Mouse (Mus musculus): ENCODE data around the gene Plin5. TPM values are rescaled to one million over a fixed set of nuclear protein-coding genes. Genes with fewer than 3 reads are reported as not detected.

Gene Plin5
- total and polyA plus RNA-seq, 3 experiments, result not detected

DNA sequence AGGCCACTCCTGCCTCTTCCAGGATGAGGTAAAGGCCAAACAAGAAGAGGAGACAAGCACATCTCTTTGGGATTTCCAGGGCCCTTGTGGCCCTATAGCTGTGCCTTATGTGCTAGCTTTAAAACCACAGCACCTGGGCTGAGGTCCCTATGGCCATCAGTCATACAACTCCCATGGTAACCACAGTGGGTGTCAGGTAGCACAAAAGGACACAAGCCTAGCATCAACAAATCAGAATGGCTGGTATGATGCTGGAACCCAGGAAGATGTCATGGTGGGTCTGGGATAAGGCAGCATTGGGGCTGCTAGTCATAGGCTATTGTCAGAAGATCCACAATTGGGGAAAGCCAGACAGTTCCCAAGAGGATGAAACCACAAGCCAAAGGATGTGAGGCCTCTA is 46.3 kb downstream of the Plin5 start:
- H3K9me3 ChIP-seq (replicated peaks; ENCODE audit: low read length), result no peaks in the 10 kb centered on the region
- peak; percentile 20 for DNase-seq (ENCODE audit: extremely low read depth)
- TF ChIP-seq HCFC1 (IDR thresholded peaks at IDR 0.05; ENCODE audit: low read depth, low read length) (no peak), POLR2A (IDR thresholded peaks at IDR 0.05; ENCODE audit: low read depth, low read length) (0 out of 2 replicates have a peak, but pooled peaks have one; percentile 16), NELFE (IDR thresholded peaks at IDR 0.05; ENCODE audit: low read depth, low read length) (no peak)
- in situ Hi-C loops (cut with MboI; ENCODE audit: low pct_ligation_motif_present, low pct_unique_long_range_greater_than_20kb, low sequenced_read_pairs), result no loop called here
- no peak overlapping the region for H3K9ac ChIP-seq (ENCODE audit: insufficient read depth, low read depth)
- no peaks in the 10 kb centered on the region; the same call in 1 of the 2 replicates for H3K79me2 ChIP-seq (replicated peaks; ENCODE audit: control insufficient read depth, extremely low read depth, insufficient read depth, poor library complexity, severe bottlenecking)
- no peak overlapping the region for H3K4me3 ChIP-seq (replicated peaks in 1 of 3; ENCODE audit: low read depth in 2 of 3, low read length in 2 of 3, poor library complexity in 1 of 3)
- H3K4me1 ChIP-seq (ENCODE audit: control insufficient read depth in 1 of 2, insufficient read depth in 2 of 2), result peaks cover 5 to 34% of the 10 kb centered on the region in 2 experiments; a peak in 3 of 4 replicates
- no peak overlapping the region for H3K27ac ChIP-seq (ENCODE audit: insufficient read depth, low read depth)
- H3K4me2 ChIP-seq (ENCODE audit: insufficient read depth, low read depth, poor library complexity, severe bottlenecking), result no peak overlapping the region
- peaks cover 63 to 72% of the 10 kb centered on the region in 2 experiments for H3K36me3 ChIP-seq (replicated peaks in 1 of 2; ENCODE audit: control insufficient read depth in 1 of 2, insufficient read depth in 1 of 2, low read length in 1 of 2)
- H3K27me3 ChIP-seq (replicated peaks), result no peaks in the 10 kb centered on the region
- dilution Hi-C loops (cut with MboI; ENCODE audit: extremely low pct_ligation_motif_present, extremely low pct_unique_long_range_greater_than_20kb, low sequenced_read_pairs), result no loop called here

DNA sequence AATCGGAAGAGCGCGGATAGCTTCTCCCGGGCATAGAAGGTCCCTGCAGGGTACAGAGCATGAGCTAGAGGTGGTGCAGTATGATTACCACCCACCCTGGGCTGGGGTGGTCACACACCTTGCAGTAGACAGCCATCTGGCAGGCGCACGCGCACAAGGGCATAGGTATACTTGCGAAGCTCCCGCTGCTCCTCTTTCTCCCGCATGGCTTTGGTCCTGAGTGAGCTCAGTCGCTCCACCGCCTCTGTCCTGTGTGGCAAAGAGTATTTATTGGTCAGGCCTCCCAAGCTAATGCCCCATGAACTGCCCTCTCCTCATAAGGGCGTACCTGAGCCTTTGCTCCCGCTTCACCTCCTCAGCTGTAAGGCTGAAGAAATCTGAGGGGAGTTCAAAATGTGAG is 48.3 kb downstream of the Plin5 start:
- in situ Hi-C loops (cut with MboI; ENCODE audit: low pct_ligation_motif_present, low pct_unique_long_range_greater_than_20kb, low sequenced_read_pairs), result no loop called here
- no peaks in the 10 kb centered on the region; the same call in 1 of the 2 replicates for H3K79me2 ChIP-seq (replicated peaks; ENCODE audit: control insufficient read depth, extremely low read depth, insufficient read depth, poor library complexity, severe bottlenecking)
- H3K27me3 ChIP-seq (replicated peaks), result no peaks in the 10 kb centered on the region
- no peak for TF ChIP-seq BHLHE40 (IDR thresholded peaks at IDR 0.05; ENCODE audit: low read depth, low read length)
- TF ChIP-seq KAT2A (IDR thresholded peaks at IDR 0.05; ENCODE audit: insufficient replicate concordance, low read length), result no peak
- no peak for TF ChIP-seq EP300 (IDR thresholded peaks at IDR 0.05; ENCODE audit: low read length)
- TF ChIP-seq ZC3H11A (IDR thresholded peaks at IDR 0.05; ENCODE audit: low read depth, low read length), result no peak
- TF ChIP-seq JUN (IDR thresholded peaks at IDR 0.05; ENCODE audit: insufficient read depth, low read depth, low read length), result no peak
- no peak for TF ChIP-seq RCOR1 (conservative IDR thresholded peaks at IDR 0.05; ENCODE audit: low read depth, low read length)
- no peak for TF ChIP-seq SIN3A (IDR thresholded peaks at IDR 0.05; ENCODE audit: low read length)
- TF ChIP-seq ZMIZ1 (IDR thresholded peaks at IDR 0.05; ENCODE audit: low read depth, low read length), result no peak
- TF ChIP-seq ETS1 (conservative IDR thresholded peaks at IDR 0.05; ENCODE audit: low read depth, low read length), result no peak
- TF ChIP-seq MAFK (IDR thresholded peaks at IDR 0.05; ENCODE audit: insufficient replicate concordance, low read length), result no peak
- no peak for TF ChIP-seq UBTF (IDR thresholded peaks at IDR 0.05; ENCODE audit: low read depth, low read length)
- no peak for TF ChIP-seq ZNF384 (IDR thresholded peaks at IDR 0.05; ENCODE audit: low read depth, low read length)
- TF ChIP-seq USF2 (conservative IDR thresholded peaks at IDR 0.05; ENCODE audit: low read depth, low read length), result no peak
- no peak overlapping the region for H3K27ac ChIP-seq (ENCODE audit: insufficient read depth, low read depth)
- no peaks in the 10 kb centered on the region for H3K9me3 ChIP-seq (replicated peaks; ENCODE audit: low read length)
- no peak overlapping the region for H3K9ac ChIP-seq (ENCODE audit: insufficient read depth, low read depth)
- dilution Hi-C loops (cut with MboI; ENCODE audit: extremely low pct_ligation_motif_present, extremely low pct_unique_long_range_greater_than_20kb, low sequenced_read_pairs), result no loop called here
- no peak for DNase-seq (ENCODE audit: extremely low read depth)
- H3K4me2 ChIP-seq (ENCODE audit: insufficient read depth, low read depth, poor library complexity, severe bottlenecking), result no peak overlapping the region
- peaks cover 5 to 22% of the 10 kb centered on the region in 2 experiments; a peak in 3 of 4 replicates for H3K4me1 ChIP-seq (ENCODE audit: control insufficient read depth in 1 of 2, insufficient read depth in 2 of 2)
- H3K36me3 ChIP-seq (replicated peaks in 1 of 2; ENCODE audit: control insufficient read depth in 1 of 2, insufficient read depth in 1 of 2, low read length in 1 of 2), result peaks cover 83 to 92% of the 10 kb centered on the region in 2 experiments
- H3K4me3 ChIP-seq (replicated peaks in 1 of 3; ENCODE audit: low read depth in 2 of 3, low read length in 2 of 3, poor library complexity in 1 of 3), result no peak overlapping the region

Data from CH12.LX (cell line).